Mouse (Mus musculus) midbrain, embryonic 10.5 days (tissue): ENCODE results near the gene Ccdc51. TPM values are rescaled to one million over a fixed set of nuclear protein-coding genes. Genes with fewer than 3 reads are reported as not detected.

ENCODE experiments used
- DNase-seq: peaks from one replicate; pipeline ENCODE4 v3.0.0-alpha.2; 2017; ENCODE audit warnings: low spot score
- H3K27ac ChIP-seq: fragments of 300-500 bp; sonication (generic); replicated peaks from 2 replicates; pipeline ENCODE4 v1.5.1; 2016; ENCODE audit warnings: mild to moderate bottlenecking
- H3K27me3 ChIP-seq: fragments of 300-500 bp; sonication (generic); 2 replicates; pipeline ENCODE4 v1.6.1; 2016; ENCODE audit warnings: low read depth, mild to moderate bottlenecking; ENCODE audit not compliant: poor library complexity, severe bottlenecking
- H3K36me3 ChIP-seq: fragments of 300-500 bp; sonication (generic); 2 replicates; pipeline ENCODE4 v1.6.1; 2016; ENCODE audit warnings: mild to moderate bottlenecking, moderate library complexity
- H3K4me1 ChIP-seq: fragments of 300-500 bp; sonication (generic); 2 replicates; pipeline ENCODE4 v1.6.1; 2016
- H3K4me3 ChIP-seq: fragments of 300-500 bp; sonication (generic); 2 replicates; pipeline ENCODE4 v1.5.1; 2016; ENCODE audit warnings: mild to moderate bottlenecking, moderate library complexity
- H3K9me3 ChIP-seq: fragments of 300-500 bp; sonication (generic); replicated peaks from 2 replicates; pipeline ENCODE4 v1.6.1; 2016; ENCODE audit warnings: mild to moderate bottlenecking
- WGBS: fragments of 180-500 bp; shearing (Covaris S2); methylation state at CpG from one replicate; pipeline ENCODE4 v1.1.7; 2016; 5-methylcytosine and 5-hydroxymethylcytosine counted together
- polyA plus RNA-seq: library from polyadenylated mRNA; unstranded; fragments of >200 nt; fragmentation: Nextera tagmentation; extraction: Ambion mirVana; gene quantifications from 2 replicates; pipeline ENCODE4 v1.2.1, GENCODE M21; 2016

The Ccdc51 gene
- polyA plus RNA-seq, 1 experiment from 2014 or later, result 14.9 TPM

DNA sequence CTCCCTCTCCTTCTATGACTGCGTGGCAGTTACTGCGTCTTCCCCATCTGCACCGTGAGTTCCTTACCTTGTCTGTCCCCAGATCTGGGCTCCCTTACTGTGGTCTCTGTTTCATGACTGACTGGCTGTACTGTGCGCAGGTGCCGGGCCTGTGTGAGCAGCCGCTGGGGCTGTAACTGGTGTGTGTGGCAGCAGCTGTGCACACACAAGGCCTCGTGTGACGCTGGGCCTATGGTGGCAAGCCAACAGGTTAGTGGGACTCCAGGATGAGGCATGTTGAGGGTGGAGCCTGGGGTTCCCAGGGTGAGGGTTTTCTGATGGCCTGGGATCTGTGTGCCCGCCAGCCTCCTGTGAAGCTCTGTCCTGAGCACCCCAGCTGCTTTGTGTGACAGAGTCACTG, 21.8 kb downstream of the Ccdc51 start:
- WGBS, result 90% methylated on average over 9 of the region's 9 CpGs
- Histone ChIP-seq H3K27ac (no peak overlapping the region), H3K36me3 (peaks cover 100% of the 10 kb centered on the region), H3K27me3 (no peaks in the 10 kb centered on the region), H3K9me3 (no peaks in the 10 kb centered on the region), H3K4me1 (peaks cover 23% of the 10 kb centered on the region), H3K4me3 (no peak overlapping the region)
- DNase-seq, result no peak

DNA sequence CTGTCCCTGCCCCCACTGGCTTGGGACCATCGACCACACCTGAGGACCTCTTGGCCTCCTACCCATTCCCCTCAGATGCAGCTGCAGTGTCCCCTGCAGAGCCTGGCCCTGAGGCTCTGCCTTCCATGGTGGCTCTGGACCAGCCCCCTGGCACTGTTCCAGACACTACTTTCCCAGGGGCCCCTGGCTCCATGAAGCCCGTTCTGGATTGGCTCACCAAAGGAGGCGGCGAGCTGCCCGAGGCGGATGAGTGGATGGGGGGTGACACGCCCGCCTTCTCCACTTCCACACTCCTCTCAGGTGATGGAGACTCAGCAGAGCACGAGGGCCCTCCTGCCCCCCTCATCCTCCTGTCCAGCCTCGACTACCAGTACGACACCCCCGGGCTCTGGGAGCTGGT, 22.7 kb downstream of the Ccdc51 start:
- Histone ChIP-seq H3K27me3 (no peaks in the 10 kb centered on the region), H3K4me1 (peaks cover 18% of the 10 kb centered on the region; the same call in 1 of the 2 replicates), H3K4me3 (no peak overlapping the region), H3K9me3 (no peaks in the 10 kb centered on the region), H3K36me3 (peaks cover 100% of the 10 kb centered on the region), H3K27ac (no peak overlapping the region)
- no peak for DNase-seq
- WGBS, result 91% methylated on average over 12 of the region's 12 CpGs

- Histone ChIP-seq H3K4me3 (no peak overlapping the region), H3K4me1 (peaks cover 12% of the 10 kb centered on the region; the same call in 1 of the 2 replicates), H3K27ac (no peak overlapping the region), H3K9me3 (no peaks in the 10 kb centered on the region), H3K27me3 (no peaks in the 10 kb centered on the region), H3K36me3 (peaks cover 100% of the 10 kb centered on the region)
- WGBS, result 93% methylated on average over 12 of the region's 12 CpGs
- DNase-seq, result no peak
Measured at GRCm38 (mm10) chr9:109105648-109106047, 23.4 kb downstream of the Ccdc51 start.

GRCm38 (mm10) chr9:109107341-109107740, 25.0 kb downstream of the Ccdc51 start:
- H3K36me3 ChIP-seq, result peaks cover 100% of the 10 kb centered on the region
- H3K9me3 ChIP-seq, result no peaks in the 10 kb centered on the region
- H3K4me1 ChIP-seq, result peaks cover 8% of the 10 kb centered on the region; the same call in 1 of the 2 replicates
- no peaks in the 10 kb centered on the region for H3K27me3 ChIP-seq
- WGBS, result 94% methylated on average over 5 of the region's 6 CpGs
- H3K27ac ChIP-seq, result no peak overlapping the region
- DNase-seq, result no peak
- H3K4me3 ChIP-seq, result no peak overlapping the region

- H3K27ac ChIP-seq, result no peak overlapping the region
- peaks cover 100% of the 10 kb centered on the region for H3K36me3 ChIP-seq
- DNase-seq, result no peak
- no peaks in the 10 kb centered on the region for H3K27me3 ChIP-seq
- 94% methylated on average over 11 of the region's 11 CpGs for WGBS
- H3K4me1 ChIP-seq, result no peaks in the 10 kb centered on the region
- no peaks in the 10 kb centered on the region for H3K9me3 ChIP-seq
- H3K4me3 ChIP-seq, result no peak overlapping the region
Measured at GRCm38 (mm10) chr9:109110240-109110639, 27.9 kb downstream of the Ccdc51 start.

DNA sequence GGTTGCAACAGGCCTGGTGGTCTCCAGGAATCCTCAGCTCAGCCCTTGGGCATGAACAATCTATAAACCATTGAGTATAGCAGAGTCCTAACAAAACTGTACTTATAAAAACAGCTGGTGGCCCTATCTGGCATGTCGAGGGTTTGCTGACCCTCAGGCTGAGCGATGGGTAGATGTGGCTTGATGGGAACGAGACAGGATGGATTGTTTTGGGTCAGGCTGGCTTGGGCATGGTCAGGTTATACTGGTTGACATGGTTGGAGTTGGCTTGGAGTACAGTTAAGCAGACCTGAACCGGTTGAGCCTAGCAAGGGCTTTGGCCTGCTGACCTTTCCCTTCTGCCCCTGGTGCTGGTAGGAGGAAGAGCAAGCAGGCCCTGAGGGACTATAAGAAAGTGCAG, 28.8 kb downstream of the Ccdc51 start:
- Histone ChIP-seq H3K27ac (no peak overlapping the region), H3K36me3 (peaks cover 100% of the 10 kb centered on the region), H3K27me3 (no peaks in the 10 kb centered on the region), H3K9me3 (no peaks in the 10 kb centered on the region), H3K4me1 (no peaks in the 10 kb centered on the region), H3K4me3 (no peak overlapping the region)
- WGBS, result 92% methylated on average over 4 of the region's 4 CpGs
- no peak for DNase-seq

GRCm38 (mm10) chr9:109111591-109111990, 29.3 kb downstream of the Ccdc51 start:
- DNase-seq, result no peak
- Histone ChIP-seq H3K4me1 (no peaks in the 10 kb centered on the region), H3K27me3 (no peaks in the 10 kb centered on the region), H3K36me3 (peaks cover 100% of the 10 kb centered on the region), H3K27ac (no peak overlapping the region), H3K9me3 (no peaks in the 10 kb centered on the region), H3K4me3 (no peak overlapping the region)
- WGBS, result 98% methylated on average over 9 of the region's 9 CpGs

DNA sequence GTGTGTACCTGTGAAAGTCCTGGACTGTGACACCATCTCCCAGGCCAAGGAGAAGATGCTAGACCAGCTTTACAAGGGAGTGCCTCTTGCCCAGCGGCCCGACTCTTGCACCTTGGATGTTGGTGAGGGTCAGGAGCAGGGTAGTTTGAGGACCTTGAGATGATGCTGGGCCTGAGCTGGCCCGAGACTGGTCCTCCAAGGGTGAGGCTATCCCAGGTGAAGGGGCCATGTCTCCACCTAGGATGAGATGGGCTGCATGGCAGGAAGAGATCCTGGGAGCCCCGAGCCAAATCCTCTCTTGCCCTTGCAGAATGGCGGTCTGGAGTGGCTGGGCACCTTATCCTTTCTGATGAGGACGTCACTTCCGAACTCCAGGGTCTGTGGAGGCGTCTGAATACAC, 31.0 kb downstream of the Ccdc51 start:
- Histone ChIP-seq H3K27me3 (no peaks in the 10 kb centered on the region), H3K4me1 (no peaks in the 10 kb centered on the region), H3K36me3 (peaks cover 100% of the 10 kb centered on the region)

DNA sequence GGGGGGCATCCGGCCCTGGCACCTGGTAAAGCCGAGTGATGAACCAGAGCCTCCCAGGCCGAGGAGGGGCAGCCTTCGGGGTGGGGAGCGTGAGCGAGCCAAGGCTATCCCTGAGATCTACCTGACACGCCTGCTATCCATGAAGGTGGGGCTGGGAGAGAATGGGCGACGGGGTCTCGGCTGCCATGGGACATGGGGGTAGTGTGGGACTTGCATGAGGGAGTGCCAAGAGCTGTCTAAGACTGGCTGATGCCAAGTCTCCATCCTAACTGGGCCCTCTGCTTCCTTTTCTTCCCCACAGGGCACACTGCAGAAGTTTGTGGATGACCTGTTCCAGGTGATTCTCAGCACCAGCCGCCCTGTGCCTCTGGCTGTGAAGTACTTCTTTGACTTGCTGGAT, 32.0 kb downstream of the Ccdc51 start:
- no peak overlapping the region for H3K27ac ChIP-seq
- no peaks in the 10 kb centered on the region for H3K4me1 ChIP-seq
- H3K4me3 ChIP-seq, result no peak overlapping the region
- H3K9me3 ChIP-seq, result no peaks in the 10 kb centered on the region
- H3K36me3 ChIP-seq, result peaks cover 100% of the 10 kb centered on the region
- WGBS, result 93% methylated on average over 11 of the region's 11 CpGs
- H3K27me3 ChIP-seq, result no peaks in the 10 kb centered on the region
- DNase-seq, result no peak

More for the DNA sequence above, 31.0 kb downstream of the Ccdc51 start:
- 90% methylated on average over 8 of the region's 8 CpGs for WGBS
- Histone ChIP-seq H3K27ac (no peak overlapping the region), H3K4me3 (no peak overlapping the region), H3K9me3 (no peaks in the 10 kb centered on the region)
- DNase-seq, result no peak

DNA sequence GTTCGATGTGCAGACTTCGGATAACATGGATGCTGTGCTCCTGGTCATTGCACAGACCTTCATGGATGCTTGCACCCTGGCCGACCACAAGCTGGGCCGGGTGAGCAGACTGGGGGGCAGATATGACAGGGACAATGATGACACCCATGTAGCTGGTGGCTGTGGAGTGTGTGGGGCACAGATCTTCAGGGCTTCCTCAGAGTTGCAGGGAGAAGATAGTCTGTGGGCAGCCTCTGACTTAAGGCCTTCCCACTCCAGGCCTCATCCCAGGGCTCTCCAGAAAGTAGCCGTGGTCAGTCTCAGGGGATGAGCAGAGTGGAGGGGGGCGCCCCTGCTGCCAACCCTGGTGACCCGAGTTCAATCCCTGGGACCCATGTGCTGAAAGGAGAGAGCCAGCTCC, 32.6 kb downstream of the Ccdc51 start:
- Histone ChIP-seq H3K9me3 (no peaks in the 10 kb centered on the region), H3K36me3 (peaks cover 100% of the 10 kb centered on the region), H3K4me1 (no peaks in the 10 kb centered on the region), H3K4me3 (no peak overlapping the region), H3K27ac (no peak overlapping the region), H3K27me3 (no peaks in the 10 kb centered on the region)
- DNase-seq, result no peak
- 88% methylated on average over 7 of the region's 7 CpGs for WGBS

- no peak overlapping the region for H3K27ac ChIP-seq
- peaks cover 94% of the 10 kb centered on the region for H3K36me3 ChIP-seq
- H3K4me3 ChIP-seq, result no peak overlapping the region
- H3K27me3 ChIP-seq, result no peaks in the 10 kb centered on the region
- H3K9me3 ChIP-seq, result no peaks in the 10 kb centered on the region
- no peaks in the 10 kb centered on the region for H3K4me1 ChIP-seq
- no peak for DNase-seq
- WGBS, result 95% methylated on average over 10 of the region's 10 CpGs
Measured at GRCm38 (mm10) chr9:109116205-109116604, 33.9 kb downstream of the Ccdc51 start.

GRCm38 (mm10) chr9:109118106-109118505, 35.8 kb downstream of the Ccdc51 start:
- Histone ChIP-seq H3K27me3 (no peaks in the 10 kb centered on the region), H3K4me3 (no peak overlapping the region), H3K36me3 (peaks cover 75% of the 10 kb centered on the region), H3K27ac (no peak overlapping the region), H3K9me3 (no peaks in the 10 kb centered on the region), H3K4me1 (no peaks in the 10 kb centered on the region)
- 78% methylated on average over 4 of the region's 4 CpGs for WGBS
- peak; percentile 10 for DNase-seq

DNA sequence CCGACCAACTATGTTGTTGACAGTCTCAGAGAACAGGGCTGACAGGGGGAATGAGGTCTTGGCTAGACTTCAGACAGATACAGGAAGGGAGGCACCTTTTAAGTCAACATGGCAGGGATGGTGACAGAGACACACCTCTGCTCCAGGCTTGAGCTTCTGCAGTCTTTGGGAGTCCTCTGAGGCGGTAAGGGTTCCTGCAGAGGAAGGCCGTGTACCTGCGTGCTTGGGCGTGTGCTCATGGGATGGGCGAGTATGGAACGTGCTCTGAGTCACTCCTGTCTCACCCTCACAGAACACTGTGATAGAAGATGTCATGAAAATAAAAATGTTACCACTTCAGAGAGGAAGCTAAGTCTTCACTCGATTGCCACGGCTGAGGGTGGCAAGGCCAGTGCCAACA, 37.3 kb downstream of the Ccdc51 start:
- Histone ChIP-seq H3K4me1 (no peaks in the 10 kb centered on the region), H3K27ac (no peak overlapping the region), H3K9me3 (no peaks in the 10 kb centered on the region), H3K27me3 (no peaks in the 10 kb centered on the region), H3K4me3 (no peak overlapping the region), H3K36me3 (peaks cover 61% of the 10 kb centered on the region)
- 93% methylated on average over 9 of the region's 9 CpGs for WGBS
- no peak for DNase-seq

DNA sequence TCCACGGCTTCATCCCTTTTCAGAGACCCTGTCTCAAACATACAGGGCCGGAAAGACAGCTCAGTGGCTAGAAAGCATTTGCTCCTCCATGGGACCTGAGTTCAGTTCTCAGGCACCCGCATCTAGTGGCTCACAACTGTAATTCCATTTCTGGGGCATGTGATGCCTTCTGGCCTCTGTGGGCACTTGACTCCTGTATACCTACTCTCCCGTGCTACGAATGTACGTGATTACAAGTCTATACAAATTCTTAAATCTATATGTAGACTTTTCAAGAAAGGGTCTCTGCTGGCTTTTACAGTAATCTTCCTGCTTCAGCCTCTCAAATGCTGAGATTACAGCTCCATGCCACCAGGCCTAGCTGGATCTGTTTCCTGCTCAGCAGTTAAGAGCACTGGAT, 38.7 kb downstream of the Ccdc51 start:
- Histone ChIP-seq H3K4me3 (no peak overlapping the region), H3K27ac (no peak overlapping the region), H3K27me3 (no peaks in the 10 kb centered on the region), H3K36me3 (peaks cover 47% of the 10 kb centered on the region), H3K4me1 (no peaks in the 10 kb centered on the region), H3K9me3 (no peaks in the 10 kb centered on the region)
- DNase-seq, result peak; percentile 11
- WGBS, result 90% methylated on average over 6 of the region's 6 CpGs
